ENCODE assay signal across 22 mouse cellular contexts in the genomic region with DNA sequence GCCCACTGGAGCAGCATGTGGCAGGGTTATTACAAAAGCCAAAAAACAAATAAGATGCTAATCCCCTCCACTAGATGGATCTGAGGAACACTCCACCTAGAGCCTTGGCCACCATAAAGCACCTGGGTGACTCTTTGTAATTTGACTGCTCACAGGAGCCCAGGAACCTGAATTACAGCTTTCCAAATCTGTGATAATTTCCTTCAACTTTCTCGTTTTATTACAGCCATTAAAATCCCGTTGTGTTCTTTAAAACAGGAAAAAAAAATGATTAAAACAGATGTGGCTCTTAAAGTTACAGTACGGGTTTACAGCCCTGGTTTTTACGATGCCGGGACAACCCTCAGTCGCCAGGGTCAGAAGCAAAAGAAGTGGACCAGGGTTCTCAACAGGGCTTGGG. TPM values are rescaled to one million over a fixed set of nuclear protein-coding genes. Genes with fewer than 3 reads are reported as not detected.
"Had no signal": no experiment of that assay in that cellular context is flagged by ENCODE, and none has a peak within 500 bp of the region (broad histone marks: within the 10 kb centered on the region; RNA-seq: fewer than 3 reads in every experiment).

No protein-coding gene starts in this region.

- H3K9me3 ChIP-seq: limb, embryonic 15.5 days; midbrain, embryonic 12.5 days; midbrain, embryonic 15.5 days; neural tube, embryonic 13.5 days; stomach, embryonic 15.5 days had no signal

- H3K9ac ChIP-seq: limb, embryonic 15.5 days; liver, embryonic 14.5 days; liver, postnatal 0 days; lung, embryonic 14.5 days; midbrain, embryonic 12.5 days; midbrain, embryonic 15.5 days; neural tube, embryonic 13.5 days; stomach, embryonic 15.5 days had no signal

- H3K27me3 ChIP-seq: midbrain, embryonic 15.5 days had no signal

- H3K27ac ChIP-seq: layer of hippocampus, adult 2 months; limb, embryonic 15.5 days; liver, embryonic 14.5 days; macrophage; midbrain, embryonic 12.5 days; midbrain, embryonic 15.5 days; neural tube, embryonic 13.5 days; stomach, embryonic 15.5 days had no signal

- DNase-seq: kidney, adult 18-20 months; kidney, adult 9 months; kidney, postnatal 10 days; kidney, postnatal 36 days; layer of hippocampus, adult 9-11 months; liver, postnatal 0 days; lung, embryonic 14.5 days; retina, postnatal 1 day; right cerebral cortex, postnatal 25 days; spleen, adult 18-20 months; thymus, postnatal 25 days had no signal

- H3K4me3 ChIP-seq: layer of hippocampus, adult 2 months; limb, embryonic 15.5 days; midbrain, embryonic 12.5 days; midbrain, embryonic 15.5 days; myocyte; neural tube, embryonic 13.5 days; stomach, embryonic 15.5 days had no signal

- H3K36me3 ChIP-seq: limb, embryonic 15.5 days; midbrain, embryonic 12.5 days; midbrain, embryonic 15.5 days; neural tube, embryonic 13.5 days; stomach, embryonic 15.5 days had no signal

- H3K4me2 ChIP-seq: limb, embryonic 15.5 days; liver, embryonic 11.5 days; lung, embryonic 14.5 days; midbrain, embryonic 12.5 days; midbrain, embryonic 15.5 days; neural tube, embryonic 13.5 days; stomach, embryonic 15.5 days had no signal

- ATAC-seq: liver, postnatal 0 days; lung, postnatal 0 days; midbrain, embryonic 15.5 days had no signal

RNA-seq across cellular contexts. Expression of gene Eya2, which starts 27.9 kb away (rescaled TPM):
- polyA plus RNA-seq: macrophage had no signal
